Mouse (Mus musculus) CH12.LX (cell line): Measurements from ENCODE around the gene Tns3. TPM values are rescaled to one million over a fixed set of nuclear protein-coding genes. Genes with fewer than 3 reads are reported as not detected.

Source experiments
- DNase-seq: peaks from one replicate; pipeline ENCODE4 v3.0.0-alpha.2; 2013; ENCODE audit errors: extremely low read depth
- H3K27ac ChIP-seq: 2 replicates; pipeline ENCODE4 v1.5.1; 2012; ENCODE audit warnings: low read depth, mild to moderate bottlenecking, control low read depth, moderate library complexity; ENCODE audit not compliant: insufficient read depth
- H3K27me3 ChIP-seq: replicated peaks from 2 replicates; pipeline ENCODE3; 2012; ENCODE audit warnings: inconsistent platforms
- H3K36me3 ChIP-seq, 2 experiments: replicated peaks in 1 of 2; 2 replicates each; pipeline versions ENCODE3 to v1.6.1; 2012; ENCODE audit warnings: inconsistent platforms in 1 of 2, low read length in 1 of 2, mild to moderate bottlenecking in 1 of 2, mixed read lengths in 1 of 2, moderate library complexity in 1 of 2; ENCODE audit not compliant: control insufficient read depth in 1 of 2, insufficient read depth in 1 of 2
- H3K4me1 ChIP-seq, 2 experiments: 2 replicates each; pipeline ENCODE4 v1.6.1; 2012; ENCODE audit warnings: inconsistent platforms in 1 of 2, moderate library complexity in 1 of 2; ENCODE audit not compliant: insufficient read depth in 2 of 2, control insufficient read depth in 1 of 2
- H3K4me2 ChIP-seq: 2 replicates; pipeline ENCODE4 v1.6.1; 2012; ENCODE audit warnings: low read depth, mild to moderate bottlenecking, control low read depth; ENCODE audit not compliant: poor library complexity, insufficient read depth, severe bottlenecking
- H3K4me3 ChIP-seq, 3 experiments: fragments of 150-350 bp in 1 of 3; sonication (generic) in 1 of 3; replicated peaks in 1 of 3; 2 replicates each; pipeline versions ENCODE3 to v1.5.1; 2011 to 2012; ENCODE audit warnings: low read depth in 2 of 3, low read length in 2 of 3, mild to moderate bottlenecking in 2 of 3, moderate library complexity in 2 of 3, control low read depth in 1 of 3, improper control_type of control experiment in 1 of 3, inconsistent platforms in 1 of 3, mixed read lengths in 1 of 3; ENCODE audit not compliant: poor library complexity in 1 of 3
- H3K79me2 ChIP-seq: replicated peaks from 2 replicates; pipeline ENCODE4 v1.6.1; 2012; ENCODE audit warnings: mild to moderate bottlenecking, moderate library complexity; ENCODE audit not compliant: control insufficient read depth, poor library complexity, insufficient read depth, severe bottlenecking; ENCODE audit errors: extremely low read depth
- H3K9ac ChIP-seq: 2 replicates; pipeline ENCODE4 v1.6.1; 2012; ENCODE audit warnings: low read depth, mild to moderate bottlenecking, control low read depth, moderate library complexity; ENCODE audit not compliant: insufficient read depth
- H3K9me3 ChIP-seq: replicated peaks from 2 replicates; pipeline ENCODE3; 2012; ENCODE audit warnings: low read length, inconsistent platforms, mixed read lengths
- CHD1 ChIP-seq: IDR thresholded peaks from 2 replicates; pipeline ENCODE4 v1.6.1; 2012; ENCODE audit warnings: low read depth, low read length, improper control_type of control experiment, inconsistent platforms
- ELF1 ChIP-seq: IDR thresholded peaks from 2 replicates; pipeline ENCODE4 v1.6.1; 2014; ENCODE audit warnings: low read depth, mild to moderate bottlenecking, inconsistent platforms, low read length, improper control_type of control experiment
- ETS1 ChIP-seq: conservative IDR thresholded peaks from 2 replicates; pipeline ENCODE4 v1.6.1; 2012; ENCODE audit warnings: low read depth, mild to moderate bottlenecking, inconsistent platforms, low read length, improper control_type of control experiment, moderate library complexity
- HCFC1 ChIP-seq: IDR thresholded peaks from 2 replicates; pipeline ENCODE4 v1.6.1; 2012; ENCODE audit warnings: low read depth, mild to moderate bottlenecking, inconsistent platforms, low read length, improper control_type of control experiment
- IRF4 ChIP-seq: IDR thresholded peaks from 2 replicates; pipeline ENCODE4 v1.6.1; 2014; ENCODE audit warnings: low read depth, mild to moderate bottlenecking, inconsistent platforms, low read length, improper control_type of control experiment
- JUND ChIP-seq: conservative IDR thresholded peaks from 2 replicates; pipeline ENCODE4 v1.6.1; 2011; ENCODE audit warnings: low read depth, low read length, improper control_type of control experiment
- KAT2A ChIP-seq: IDR thresholded peaks from 2 replicates; pipeline ENCODE4 v1.6.1; 2012; ENCODE audit warnings: low read length, improper control_type of control experiment, inconsistent platforms; ENCODE audit not compliant: insufficient replicate concordance
- MAFK ChIP-seq: IDR thresholded peaks from 2 replicates; pipeline ENCODE4 v1.6.1; 2011; ENCODE audit warnings: low read length, improper control_type of control experiment; ENCODE audit not compliant: insufficient replicate concordance
- NRF1 ChIP-seq: IDR thresholded peaks from 2 replicates; pipeline ENCODE4 v1.6.1; 2014; ENCODE audit warnings: low read depth, mild to moderate bottlenecking, inconsistent platforms, low read length, improper control_type of control experiment, moderate library complexity
- USF1 ChIP-seq: IDR thresholded peaks from 2 replicates; pipeline ENCODE4 v1.6.1; 2014; ENCODE audit warnings: low read depth, mild to moderate bottlenecking, inconsistent platforms, low read length, improper control_type of control experiment
- USF2 ChIP-seq: conservative IDR thresholded peaks from 2 replicates; pipeline ENCODE4 v1.6.1; 2011; ENCODE audit warnings: low read depth, low read length, improper control_type of control experiment
- ZC3H11A ChIP-seq: IDR thresholded peaks from 2 replicates; pipeline ENCODE4 v1.6.1; 2012; ENCODE audit warnings: low read depth, mild to moderate bottlenecking, inconsistent platforms, low read length, improper control_type of control experiment
- ZKSCAN1 ChIP-seq: IDR thresholded peaks from 2 replicates; pipeline ENCODE4 v1.6.1; 2012; ENCODE audit warnings: low read depth, inconsistent platforms, low read length, improper control_type of control experiment, borderline replicate concordance
- ZMIZ1 ChIP-seq: IDR thresholded peaks from 2 replicates; pipeline ENCODE4 v1.6.1; 2012; ENCODE audit warnings: low read depth, mild to moderate bottlenecking, inconsistent platforms, low read length, improper control_type of control experiment
- ZNF384 ChIP-seq: IDR thresholded peaks from 2 replicates; pipeline ENCODE4 v1.6.1; 2012; ENCODE audit warnings: low read depth, low read length, improper control_type of control experiment, inconsistent platforms
- dilution Hi-C: fragments of 300-500 bp; cut with MboI; formaldehyde crosslinking; loops from 2 replicates; pipeline ENCODE4 v1.14.3; 2020; ENCODE audit warnings: low sequenced_read_pairs; ENCODE audit not compliant: extremely low pct_unique_long_range_greater_than_20kb, extremely low pct_ligation_motif_present
- in situ Hi-C: fragments of 300-500 bp; cut with MboI; formaldehyde crosslinking; loops from 3 replicates; pipeline ENCODE4 v1.14.3; 2019; ENCODE audit warnings: low sequenced_read_pairs, low pct_ligation_motif_present, low pct_unique_long_range_greater_than_20kb, mixed read lengths
- polyA plus RNA-seq: library from polyadenylated mRNA; unstranded; fragments of >175 nt; gene quantifications from 2 replicates; pipeline ENCODE4 v1.2.1, GENCODE M21; 2012; ENCODE audit warnings: low read depth; ENCODE audit not compliant: insufficient read length
- total RNA-seq, 2 experiments: library from RNA; depleted of rRNA; stranded (reverse); fragments of 300-350 nt in 1 of 2; fragments of >200 nt in 1 of 2; gene quantifications; 2 replicates each; pipeline ENCODE4 v1.2.3; 2012 to 2014

The Tns3 gene
- total and polyA plus RNA-seq, 3 experiments = 0.03 to 1.3 (median 0.33) TPM

DNA sequence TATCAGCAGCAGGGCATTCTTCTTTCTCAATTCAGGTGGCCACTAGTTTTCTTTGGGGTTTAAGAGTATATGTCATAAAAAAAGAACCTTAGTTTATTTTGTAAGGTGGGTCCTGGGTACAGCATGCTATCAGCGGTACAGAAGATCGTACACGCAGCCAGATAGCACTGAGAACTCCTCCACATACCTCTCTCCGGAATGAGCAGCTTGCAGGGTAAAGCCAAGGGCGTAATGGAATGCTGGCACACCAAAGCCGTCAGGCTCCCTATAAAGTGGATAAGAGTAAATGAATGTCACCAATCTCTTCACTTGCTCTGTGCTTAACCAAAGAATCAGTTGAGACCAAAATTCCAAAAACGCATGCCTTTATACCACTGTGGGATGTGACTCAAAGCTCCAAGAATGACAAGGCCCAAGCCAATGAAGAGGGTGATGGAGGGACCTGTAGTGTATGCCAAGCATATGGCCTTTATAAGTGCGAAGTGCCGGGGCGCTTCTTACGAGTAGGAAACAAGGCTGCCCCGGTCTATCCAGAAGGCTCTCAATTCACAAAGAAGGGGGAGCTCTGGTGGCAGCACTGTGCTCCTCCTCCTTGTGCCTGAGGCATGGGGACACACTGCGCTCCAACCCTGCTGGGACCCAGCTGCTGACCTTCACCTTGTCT, 219.4 kb downstream of the Tns3 start:
- no peaks in the 10 kb centered on the region for H3K9me3 ChIP-seq
- TF ChIP-seq HCFC1 = no peak
- no peak for TF ChIP-seq NRF1
- TF ChIP-seq ZKSCAN1 = no peak
- no peak for TF ChIP-seq ZNF384
- TF ChIP-seq USF1 = no peak
- no peak overlapping the region for H3K9ac ChIP-seq
- no peak overlapping the region for H3K4me2 ChIP-seq
- H3K36me3 ChIP-seq = no peaks in the 10 kb centered on the region
- dilution Hi-C loops = no loop called here
- peaks cover 60% of the 10 kb centered on the region for H3K27me3 ChIP-seq
- no peak overlapping the region for H3K27ac ChIP-seq
- in situ Hi-C loops = no loop called here
- no peak overlapping the region for H3K4me3 ChIP-seq
- no peaks in the 10 kb centered on the region for H3K79me2 ChIP-seq
- peaks cover 0 to 7% of the 10 kb centered on the region in 2 experiments; a peak in 2 of 4 replicates for H3K4me1 ChIP-seq
- DNase-seq = no peak

DNA sequence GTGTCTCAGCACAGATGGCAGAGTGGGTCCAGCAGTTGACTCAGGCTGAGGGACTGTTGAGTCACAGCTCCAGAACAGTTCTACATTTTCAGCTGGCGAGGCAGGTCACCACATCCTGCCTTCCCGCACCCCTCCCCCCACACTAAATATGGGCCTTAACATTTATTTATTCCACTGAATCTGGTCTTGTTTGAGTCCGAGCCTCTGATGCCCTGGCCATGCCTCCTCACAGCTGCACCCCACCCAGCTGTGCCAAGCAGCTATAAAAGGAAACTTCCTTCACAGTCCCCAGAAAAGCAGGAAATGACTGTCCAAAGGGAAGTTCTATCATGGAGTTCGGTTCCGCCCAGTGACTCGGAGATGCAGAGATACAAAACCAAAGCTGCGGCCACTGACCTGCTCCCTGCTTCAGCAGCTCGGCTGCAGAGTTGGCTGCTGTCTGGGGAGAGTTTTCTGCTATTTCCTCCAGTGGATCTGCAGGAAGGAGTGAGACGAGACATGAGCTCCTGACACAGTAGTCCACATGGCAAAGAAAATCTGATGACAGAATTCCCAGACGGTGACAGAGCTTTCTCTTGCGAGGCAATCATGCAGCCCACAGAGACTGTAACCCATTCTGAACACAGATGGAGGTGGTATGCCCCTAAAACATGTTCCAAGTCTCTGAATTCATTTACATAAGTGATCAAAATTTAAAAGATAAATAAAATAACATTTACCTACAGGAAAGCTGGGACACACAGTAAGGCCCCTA, 220.6 kb downstream of the Tns3 start:
- H3K9me3 ChIP-seq = no peaks in the 10 kb centered on the region
- H3K4me3 ChIP-seq = no peak overlapping the region
- H3K36me3 ChIP-seq = no peaks in the 10 kb centered on the region
- H3K79me2 ChIP-seq = no peaks in the 10 kb centered on the region
- no peak overlapping the region for H3K4me2 ChIP-seq
- in situ Hi-C loops (no loop called here), dilution Hi-C loops (no loop called here)
- no peak overlapping the region for H3K9ac ChIP-seq
- no peak for TF ChIP-seq IRF4
- no peak for TF ChIP-seq ZC3H11A
- no peak for TF ChIP-seq CHD1
- TF ChIP-seq ETS1 = no peak
- no peak for TF ChIP-seq USF2
- TF ChIP-seq USF1 = no peak
- no peak for TF ChIP-seq KAT2A
- TF ChIP-seq MAFK = no peak
- TF ChIP-seq ZMIZ1 = no peak
- no peak for TF ChIP-seq ELF1
- TF ChIP-seq JUND = no peak
- TF ChIP-seq, all 38 proteins: peak for 0
- H3K4me1 ChIP-seq = peaks cover 0 to 7% of the 10 kb centered on the region in 2 experiments; a peak in 2 of 4 replicates
- peaks cover 58% of the 10 kb centered on the region for H3K27me3 ChIP-seq
- no peak for DNase-seq
- H3K27ac ChIP-seq = no peak overlapping the region
